ENCODE assay signal across 7 mouse cellular contexts in genomic region chr4:45253839-45254601, GRCm38 (mm10). TPM values are rescaled to one million over a fixed set of nuclear protein-coding genes. Genes with fewer than 3 reads are reported as not detected.
DNase-seq lines count a peak whose midpoint lies in the region; ATAC-seq and TF ChIP-seq lines count a peak whose summit lies in the region.

No protein-coding gene starts in this region.

- ATAC-seq in hindbrain, embryonic 13.5 days (ENCODE audit: low FRiP score): peak; percentile 69; the same call in 1 of the 2 replicates
- ATAC-seq in hindbrain, embryonic 11.5 days (ENCODE audit: low FRiP score): no peak
- peak; percentile 89 for ATAC-seq in forebrain, postnatal 0 days

- no peaks in the 10 kb centered on the region for H3K36me3 ChIP-seq in hindbrain, embryonic 13.5 days
- no peaks in the 10 kb centered on the region for H3K36me3 ChIP-seq in hindbrain, embryonic 11.5 days (ENCODE audit: control insufficient read depth, insufficient read depth, low read length)
- no peaks in the 10 kb centered on the region for H3K36me3 ChIP-seq in forebrain, postnatal 0 days (ENCODE audit: insufficient read depth)
- no peaks in the 10 kb centered on the region for H3K36me3 ChIP-seq in myocyte (ENCODE audit: control insufficient read depth, insufficient read depth)

- H3ac ChIP-seq in myocyte (ENCODE audit: control insufficient read depth, insufficient read length): no peak overlapping the region

- H3K4me3 ChIP-seq in hindbrain, embryonic 13.5 days: no peak overlapping the region
- no peak overlapping the region for H3K4me3 ChIP-seq in hindbrain, embryonic 11.5 days (ENCODE audit: low read depth, low read length)
- no peak overlapping the region for H3K4me3 ChIP-seq in forebrain, postnatal 0 days (ENCODE audit: low read depth, low read length)
- no peak overlapping the region for H3K4me3 ChIP-seq in myocyte

- no peak for TF ChIP-seq CTCF in brain, embryonic 14.5 days (IDR thresholded peaks at IDR 0.05; ENCODE audit: borderline replicate concordance, extremely low read depth, insufficient read depth, insufficient read length)
- no peak for TF ChIP-seq CTCF in forebrain, postnatal 0 days (IDR thresholded peaks at IDR 0.05; ENCODE audit: low read depth)

- WGBS in hindbrain, embryonic 13.5 days: 37% methylated on average over 11 of the region's 11 CpGs
- WGBS in hindbrain, embryonic 11.5 days: 44% methylated on average over 11 of the region's 11 CpGs
- WGBS in forebrain, postnatal 0 days: 27% methylated on average over 11 of the region's 11 CpGs

- H3K79me2 ChIP-seq in myocyte (ENCODE audit: control insufficient read depth, insufficient read depth): no peaks in the 10 kb centered on the region

- DNase-seq in hindbrain, embryonic 11.5 days (ENCODE audit: low spot score): no peak
- peak; percentile 77 for DNase-seq in brain, embryonic 14.5 days (ENCODE audit: low read depth)
- DNase-seq in forebrain, postnatal 0 days: peak; percentile 61
- DNase-seq in spleen, postnatal 36 days (ENCODE audit: low spot score in 2 of 2): no peak
- DNase-seq in testis, postnatal 14 days (ENCODE audit: low spot score): no peak

- H3K9ac ChIP-seq in hindbrain, embryonic 13.5 days: no peak overlapping the region
- H3K9ac ChIP-seq in hindbrain, embryonic 11.5 days (ENCODE audit: low read depth, low read length): no peak overlapping the region
- no peak overlapping the region for H3K9ac ChIP-seq in forebrain, postnatal 0 days

- peaks cover 30% of the 10 kb centered on the region for H3K4me1 ChIP-seq in hindbrain, embryonic 13.5 days (replicated peaks)
- H3K4me1 ChIP-seq in hindbrain, embryonic 11.5 days (replicated peaks; ENCODE audit: control insufficient read depth, insufficient read depth, low read length): peaks cover 2% of the 10 kb centered on the region; the same call in 1 of the 2 replicates
- H3K4me1 ChIP-seq in forebrain, postnatal 0 days (ENCODE audit: insufficient read depth): peaks cover 10% of the 10 kb centered on the region

- H3K27me3 ChIP-seq in hindbrain, embryonic 13.5 days: peaks cover 16% of the 10 kb centered on the region; the same call in 1 of the 2 replicates
- H3K27me3 ChIP-seq in hindbrain, embryonic 11.5 days (ENCODE audit: control insufficient read depth, insufficient read depth, low read length): no peaks in the 10 kb centered on the region
- H3K27me3 ChIP-seq in forebrain, postnatal 0 days (ENCODE audit: insufficient read depth, low read length): no peaks in the 10 kb centered on the region
- H3K27me3 ChIP-seq in myocyte (ENCODE audit: control insufficient read depth, insufficient read depth, insufficient read length): no peaks in the 10 kb centered on the region

- TF ChIP-seq POLR2A in brain, embryonic 14.5 days (IDR thresholded peaks at IDR 0.05; ENCODE audit: borderline replicate concordance, extremely low read depth, insufficient read depth, insufficient read length, poor library complexity, severe bottlenecking): no peak
- no peak for TF ChIP-seq POLR2A in myocyte (IDR thresholded peaks at IDR 0.05; ENCODE audit: insufficient read length, low read depth)

- peak overlapping the region; percentile 44 for H3K27ac ChIP-seq in hindbrain, embryonic 13.5 days
- H3K27ac ChIP-seq in hindbrain, embryonic 11.5 days (ENCODE audit: low read depth, low read length): no peak overlapping the region
- H3K27ac ChIP-seq in forebrain, postnatal 0 days (ENCODE audit: low read depth, low read length): no peak overlapping the region

- no peak overlapping the region for H3K4me2 ChIP-seq in hindbrain, embryonic 13.5 days
- H3K4me2 ChIP-seq in hindbrain, embryonic 11.5 days (replicated peaks; ENCODE audit: low read depth, low read length): no peak overlapping the region
- no peak overlapping the region for H3K4me2 ChIP-seq in forebrain, postnatal 0 days (ENCODE audit: low read depth)
- peak overlapping the region; percentile 37 for H3K4me2 ChIP-seq in myocyte (ENCODE audit: low read depth)

- no peaks in the 10 kb centered on the region for H3K9me3 ChIP-seq in hindbrain, embryonic 13.5 days
- no peaks in the 10 kb centered on the region for H3K9me3 ChIP-seq in hindbrain, embryonic 11.5 days (ENCODE audit: control insufficient read depth, low read length)
- H3K9me3 ChIP-seq in forebrain, postnatal 0 days (ENCODE audit: low read length): no peaks in the 10 kb centered on the region

TF ChIP-seq in myocyte, 11 proteins besides CTCF, POLR2A, EP300 and RAD21:
- TF ChIP-seq TCF12 (IDR thresholded peaks at IDR 0.05; ENCODE audit: insufficient read depth, poor library complexity, severe bottlenecking): no peak
- TF ChIP-seq CEBPB (IDR thresholded peaks at IDR 0.05; ENCODE audit: insufficient read depth, poor library complexity, severe bottlenecking): no peak
- TF ChIP-seq MYOG (IDR thresholded peaks at IDR 0.05; ENCODE audit: control insufficient read depth in 1 of 3, insufficient read depth in 1 of 3, insufficient read length in 2 of 3, low read depth in 2 of 3): no peak
- TF ChIP-seq SRF (IDR thresholded peaks at IDR 0.05; ENCODE audit: control insufficient read depth, insufficient read length, low read depth): no peak
- TF ChIP-seq E2F4 (IDR thresholded peaks at IDR 0.05; ENCODE audit: insufficient read depth): no peak
- no peak for TF ChIP-seq USF1 (IDR thresholded peaks at IDR 0.05; ENCODE audit: low read depth)
- no peak for TF ChIP-seq POLR2AphosphoS2 (IDR thresholded peaks at IDR 0.05; ENCODE audit: insufficient read length, low read depth)
- no peak for TF ChIP-seq MAX (IDR thresholded peaks at IDR 0.05; ENCODE audit: low read depth)
- no peak for TF ChIP-seq REST (IDR thresholded peaks at IDR 0.05; ENCODE audit: insufficient read depth, insufficient read length)
- TF ChIP-seq MYOD1 (IDR thresholded peaks at IDR 0.05; ENCODE audit: control insufficient read depth in 1 of 3, insufficient read length in 2 of 3, low read depth in 2 of 3): no peak
- no peak for TF ChIP-seq TCF3 (IDR thresholded peaks at IDR 0.05; ENCODE audit: insufficient read length, low read depth)

RNA-seq across cellular contexts. Expression of gene Trmt10b, which starts 42.9 kb away (rescaled TPM):
- 22.4 and 24.0 TPM in 2 replicates for polyA plus RNA-seq in hindbrain, embryonic 13.5 days (2015; fragmentation: Nextera tagmentation; extraction: Ambion mirVana)
- polyA plus RNA-seq in hindbrain, embryonic 11.5 days (2014; fragmentation: Nextera tagmentation; extraction: Ambion mirVana): 20.9 and 24.5 TPM in 2 replicates
- polyA plus RNA-seq in brain, embryonic 14.5 days (2012; rRNA removed): 11.8 and 13.6 TPM in 2 replicates
- 16.6 and 18.3 TPM in 2 replicates for total RNA-seq in forebrain, postnatal 0 days (2014; rRNA removed)
- polyA plus RNA-seq in forebrain, postnatal 0 days (2015; fragmentation: Nextera tagmentation; extraction: Ambion mirVana): 16.9 and 23.8 TPM in 2 replicates
- 4.4 TPM for polyA plus RNA-seq in myocyte (2012; fragmentation: generic; extraction: Trizol)

Comparison
In these comparisons a context has a peak if more than half of its experiments do, and no peak if none do; other contexts are left out.
1. DNase-seq: peak in brain, embryonic 14.5 days (single experiment) and forebrain, postnatal 0 days (single experiment); none in hindbrain, embryonic 11.5 days (single experiment), spleen, postnatal 36 days (0 of 2) and testis, postnatal 14 days (single experiment).